Mouse (Mus musculus) layer of hippocampus, postnatal 14 days (tissue): ENCODE results near the gene Ciapin1. TPM values are rescaled to one million over a fixed set of nuclear protein-coding genes. Genes with fewer than 3 reads are reported as not detected.
A peak's percentile ranks its signal among the peaks of the same experiment; 100 is the strongest.

Experiments used
- DNase-seq, 2 experiments: peaks; one replicate each; pipeline ENCODE4 v3.0.0; 2021 to 2022; ENCODE audit warnings: low spot score in 2 of 2, mixed read lengths in 1 of 2
- total RNA-seq, 2 experiments: library from RNA; stranded (reverse); gene quantifications; 2 replicates each; pipeline ENCODE4 v1.2.3; 2021

The Ciapin1 gene
- total RNA-seq, 2 experiments from 2014 or later, result 76.1 to 88.0 TPM

DNA sequence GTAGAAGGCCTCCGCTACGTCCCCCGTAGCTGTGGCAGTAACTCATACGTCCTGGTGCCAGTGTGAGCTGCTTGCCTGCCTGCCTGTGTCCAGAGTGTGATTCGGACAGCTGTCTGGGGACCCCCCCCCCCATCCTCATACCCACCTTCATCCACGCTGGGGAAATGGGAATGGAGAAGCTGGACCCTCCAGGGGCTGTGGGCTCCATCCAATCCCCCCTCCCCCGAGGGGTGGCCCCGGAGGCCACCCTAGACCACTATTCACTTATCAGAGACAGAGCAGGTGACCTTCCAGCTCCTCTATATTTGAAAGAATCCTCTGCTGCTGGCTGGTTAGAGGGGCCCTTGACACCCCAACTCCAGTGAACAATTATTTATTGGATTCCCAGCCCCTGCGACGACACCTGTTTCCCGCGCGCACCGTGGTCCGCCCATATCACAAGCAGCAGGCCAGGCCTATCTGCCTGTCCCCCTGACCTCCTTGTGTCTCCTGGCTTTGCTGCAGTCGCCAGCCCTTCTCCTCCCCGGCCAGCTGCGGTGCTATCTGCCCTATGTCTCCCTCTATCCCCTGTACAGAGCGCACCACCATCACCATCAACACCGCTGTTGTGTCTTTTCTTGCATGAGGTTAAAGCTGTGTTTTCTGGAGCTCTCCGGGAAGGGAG, 57.5 kb downstream of the Ciapin1 start:
- DNase-seq, result no peak

DNA sequence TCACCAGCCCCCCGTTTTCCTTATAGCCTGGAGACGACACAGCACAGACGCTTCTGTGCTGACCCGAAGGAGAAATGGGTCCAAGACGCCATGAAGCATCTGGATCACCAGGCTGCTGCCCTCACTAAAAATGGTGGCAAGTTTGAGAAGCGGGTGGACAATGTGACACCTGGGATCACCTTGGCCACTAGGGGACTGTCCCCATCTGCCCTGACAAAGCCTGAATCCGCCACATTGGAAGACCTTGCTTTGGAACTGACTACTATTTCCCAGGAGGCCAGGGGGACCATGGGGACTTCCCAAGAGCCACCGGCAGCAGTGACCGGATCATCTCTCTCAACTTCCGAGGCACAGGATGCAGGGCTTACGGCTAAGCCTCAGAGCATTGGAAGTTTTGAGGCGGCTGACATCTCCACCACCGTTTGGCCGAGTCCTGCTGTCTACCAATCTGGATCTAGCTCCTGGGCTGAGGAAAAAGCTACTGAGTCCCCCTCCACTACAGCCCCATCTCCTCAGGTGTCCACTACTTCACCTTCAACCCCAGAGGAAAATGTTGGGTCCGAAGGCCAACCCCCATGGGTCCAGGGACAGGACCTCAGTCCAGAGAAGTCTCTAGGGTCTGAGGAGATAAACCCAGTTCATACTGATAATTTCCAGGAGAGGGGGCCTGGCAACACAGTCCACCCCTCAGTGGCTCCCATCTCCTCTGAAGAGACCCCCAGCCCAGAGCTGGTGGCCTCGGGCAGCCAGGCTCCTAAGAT, 58.4 kb downstream of the Ciapin1 start:
- DNase-seq, result no peak

DNA sequence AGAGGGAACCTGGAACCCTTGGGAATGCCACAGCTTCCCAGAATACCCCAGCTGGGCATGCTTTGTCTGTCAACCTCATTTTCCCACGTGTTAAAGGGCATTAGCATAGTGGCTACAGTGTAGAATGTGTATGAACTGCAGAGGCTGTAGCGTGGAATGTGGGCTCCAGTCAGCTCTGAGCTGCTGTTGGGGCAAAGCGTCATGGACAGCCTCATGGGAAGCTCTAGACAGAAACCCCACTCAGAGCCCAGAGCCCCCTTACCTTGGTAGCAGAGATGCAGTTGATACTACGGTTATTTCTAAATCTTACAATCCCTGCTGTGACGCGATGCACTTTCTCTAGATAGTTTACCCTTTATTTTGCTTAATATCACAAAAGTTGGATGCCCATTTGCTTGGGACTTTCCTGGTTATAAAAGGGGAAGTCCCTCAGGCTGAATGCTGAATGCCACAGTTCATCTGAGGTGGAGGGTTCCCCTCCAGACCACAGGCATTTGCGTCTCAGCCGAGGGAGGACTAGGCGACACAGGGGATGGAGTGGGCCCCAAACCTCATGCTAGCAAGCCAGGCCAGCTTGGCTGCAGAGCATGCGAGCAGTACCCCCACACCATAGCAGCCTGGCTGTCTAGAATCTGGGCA, 59.1 kb downstream of the Ciapin1 start:
- no peak for DNase-seq

DNA sequence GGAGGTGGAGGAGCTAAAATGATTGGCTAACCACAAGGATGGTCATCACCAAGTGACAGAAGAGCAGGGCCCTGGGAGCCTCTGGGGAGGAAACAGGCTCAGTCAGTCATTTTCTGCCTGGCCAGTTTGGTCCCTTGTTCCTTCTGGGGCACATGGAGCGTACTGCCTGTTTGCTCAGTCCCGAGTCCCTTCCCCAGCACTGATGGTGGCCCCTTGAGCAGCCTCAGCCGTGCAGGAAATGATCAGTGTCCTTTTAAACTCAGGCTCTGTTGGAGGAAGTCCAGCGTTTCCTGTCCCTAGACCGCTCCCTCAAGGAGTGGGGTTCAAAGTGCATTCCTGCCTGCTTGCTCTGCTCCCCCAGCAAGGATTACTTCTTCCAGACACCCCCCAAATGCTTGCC, 59.7 kb downstream of the Ciapin1 start:
- no peak for DNase-seq

- no peak for DNase-seq
Observed at GRCm38 (mm10) chr8:94778036-94778435, 60.1 kb downstream of the Ciapin1 start.

GRCm38 (mm10) chr8:94776346-94776745, 61.8 kb downstream of the Ciapin1 start:
- no peak for DNase-seq

DNA sequence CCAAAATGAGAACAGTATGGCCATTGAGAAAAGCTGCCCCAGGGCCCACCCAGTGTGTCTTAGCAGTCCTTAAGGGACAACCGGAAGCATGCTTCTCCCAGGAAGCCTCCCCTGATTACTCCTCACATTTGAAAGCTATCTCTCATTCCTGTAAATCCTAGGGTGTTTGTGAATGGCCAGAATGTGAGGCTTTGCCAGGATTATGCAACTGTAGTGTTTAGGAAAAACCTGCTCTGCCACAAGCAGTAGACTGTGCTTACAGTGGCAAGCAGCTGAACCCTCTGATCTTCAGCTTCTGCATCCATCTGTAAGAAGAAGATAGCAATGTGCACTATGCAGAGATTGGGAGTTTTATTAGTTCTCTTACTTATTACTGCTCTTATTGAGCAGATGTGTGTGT, 63.6 kb downstream of the Ciapin1 start:
- DNase-seq, result no peak

- DNase-seq, result peak; percentile 46 to 60
Observed at GRCm38 (mm10) chr8:94773700-94774171, 64.4 kb downstream of the Ciapin1 start.

GRCm38 (mm10) chr8:94773048-94773447, 65.1 kb downstream of the Ciapin1 start:
- no peak for DNase-seq

GRCm38 (mm10) chr8:94771941-94772670, 66.1 kb downstream of the Ciapin1 start, which contains the start of gene Cx3cl1:
Gene Cx3cl1 (plus strand): TSS chr8:94772009.
- peak; percentile 80 to 90 for DNase-seq

DNA sequence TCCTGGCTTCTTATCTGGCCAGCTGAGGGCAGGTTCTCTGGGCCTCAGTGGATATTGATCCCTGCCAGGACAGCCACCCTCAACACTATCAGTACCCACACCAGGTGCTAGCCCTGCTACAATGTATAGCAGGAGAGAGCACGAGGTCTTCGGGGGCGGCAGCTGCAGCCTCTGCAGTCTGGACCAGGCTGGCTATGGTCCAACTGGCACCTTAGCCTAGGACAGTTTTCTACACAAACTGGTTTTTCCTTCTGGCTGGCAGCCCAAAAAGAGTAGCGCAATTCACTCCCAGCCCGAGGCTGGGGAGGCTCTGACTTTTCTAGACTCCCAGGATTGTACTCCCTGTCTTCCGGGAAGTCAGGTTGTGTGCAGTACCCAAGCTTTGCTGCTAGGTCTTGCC, 67.2 kb downstream of the Ciapin1 start:
- DNase-seq, result no peak

Other genes with a start within 250 kb of the Ciapin1 start
- 10 to 100 TPM; 30.5 to 34.3 TPM for gene Rspry1, start 236.4 kb downstream of the Ciapin1 start, total RNA-seq
- 10 to 100 TPM; 42.1 to 44.5 TPM for gene Fam192a, start 236.4 kb downstream of the Ciapin1 start, total RNA-seq
- gene Arl2bp, start 171.8 kb downstream of the Ciapin1 start, total RNA-seq, result 100 to 1,000 TPM; 152 to 167 TPM
- gene Pllp, start 142.1 kb downstream of the Ciapin1 start, total RNA-seq, result 10 to 100 TPM; 60.7 to 66.1 TPM
- gene Ccl22, start 92.8 kb downstream of the Ciapin1 start, total RNA-seq, result under 1 TPM; 0.17 to 0.18 TPM
- 100 to 1,000 TPM; 458 to 482 TPM for gene Cx3cl1, start 66.3 kb downstream of the Ciapin1 start, total RNA-seq
- 10 to 100 TPM in 1 of 2 experiments, 1 to 10 TPM in 1; 7.3 to 11.1 TPM for gene Ccl17, start 27.9 kb downstream of the Ciapin1 start, total RNA-seq
- 10 to 100 TPM; 80.7 to 97.6 TPM for gene Coq9, start within 50 bp of the Ciapin1 start, total RNA-seq
- 10 to 100 TPM; 50.0 to 57.8 TPM for gene Polr2c, start 19.1 kb upstream of the Ciapin1 start, total RNA-seq
- gene Dok4, start 38.0 kb upstream of the Ciapin1 start, total RNA-seq, result 10 to 100 TPM; 50.2 to 54.1 TPM
- gene Ccdc102a, start 79.7 kb upstream of the Ciapin1 start, total RNA-seq, result 1 to 10 TPM; 2.7 to 3.8 TPM
- gene Adgrg5, start 85.3 kb upstream of the Ciapin1 start, total RNA-seq, result not detected
- gene Adgrg1, start 136.4 kb upstream of the Ciapin1 start, total RNA-seq, result 100 to 1,000 TPM; 113 to 146 TPM
- gene Adgrg3, start 179.3 kb upstream of the Ciapin1 start, total RNA-seq, result under 1 TPM in 1 of 2 experiments, not detected in 1; 0.48 TPM
- 1 to 10 TPM; 2.1 to 4.4 TPM for gene Drc7, start 216.7 kb upstream of the Ciapin1 start, total RNA-seq
- gene Katnb1, start 242.8 kb upstream of the Ciapin1 start, total RNA-seq, result 10 to 100 TPM; 38.7 to 46.0 TPM